Mouse (Mus musculus) kidney, adult 2 months (tissue): ENCODE data around the gene Synm. TPM values are rescaled to one million over a fixed set of nuclear protein-coding genes. Genes with fewer than 3 reads are reported as not detected.

Experiments
- DNase-seq: peaks from one replicate; pipeline ENCODE4 v3.0.0; 2021
- H3K27ac ChIP-seq: fragments of 200-500 bp; 2 replicates; pipeline ENCODE4 v1.5.1; 2012; ENCODE audit warnings: low read depth, low read length, control low read depth, inconsistent platforms; ENCODE audit not compliant: insufficient read depth
- H3K27me3 ChIP-seq: fragments of 200-500 bp; replicated peaks from 2 replicates; pipeline ENCODE4 v1.6.1; 2012; ENCODE audit warnings: mild to moderate bottlenecking, moderate library complexity, low read length, inconsistent platforms; ENCODE audit not compliant: control insufficient read depth, insufficient read depth
- H3K36me3 ChIP-seq: fragments of 200-500 bp; 2 replicates; pipeline ENCODE4 v1.6.1; 2012; ENCODE audit warnings: mild to moderate bottlenecking, moderate library complexity, low read length, inconsistent platforms; ENCODE audit not compliant: control insufficient read depth, insufficient read depth
- H3K4me1 ChIP-seq: fragments of 200-500 bp; 2 replicates; pipeline ENCODE4 v1.6.1; 2011; ENCODE audit warnings: low read length; ENCODE audit not compliant: control insufficient read depth, insufficient read depth
- H3K4me3 ChIP-seq: fragments of 200-500 bp; 2 replicates; pipeline ENCODE4 v1.5.1; 2011; ENCODE audit warnings: mild to moderate bottlenecking, low read depth, low read length, control low read depth; ENCODE audit not compliant: insufficient read depth
- CTCF ChIP-seq: fragments of 200-500 bp; conservative IDR thresholded peaks from 2 replicates; pipeline ENCODE4 v1.5.1; 2011; ENCODE audit warnings: low read depth, mild to moderate bottlenecking, control low read depth, low read length, moderate library complexity, mixed read lengths; ENCODE audit not compliant: insufficient read depth, insufficient read length
- POLR2A ChIP-seq: fragments of 200-500 bp; IDR thresholded peaks from one replicate; pipeline ENCODE4 v1.6.1; 2011; ENCODE audit warnings: low read depth, low read length, control low read depth
- WGBS: fragments of 180-500 bp; shearing (Covaris S2); methylation state at CpG from one replicate; pipeline ENCODE4 v1.1.7; 2018; 5-methylcytosine and 5-hydroxymethylcytosine counted together
- polyA plus RNA-seq: library from polyadenylated mRNA; depleted of rRNA; stranded (reverse); fragments of >200 nt; gene quantifications from 2 replicates; pipeline ENCODE4 v1.2.3, GENCODE M21; 2012

Gene Synm
- polyA plus RNA-seq, 1 experiment: 1.1 TPM

- no peak overlapping the region for H3K27ac ChIP-seq
- no peak overlapping the region for H3K4me3 ChIP-seq
- no peaks in the 10 kb centered on the region for H3K36me3 ChIP-seq
- no peaks in the 10 kb centered on the region for H3K27me3 ChIP-seq
- no peaks in the 10 kb centered on the region for H3K4me1 ChIP-seq
- TF ChIP-seq CTCF (no peak), POLR2A (no peak)
- WGBS: 81% methylated on average over 4 of the region's 4 CpGs
- no peak for DNase-seq
Measured at GRCm38 (mm10) chr7:67749441-67750239, 9.9 kb downstream of the Synm start.

- 81% methylated on average over 4 of the region's 4 CpGs for WGBS
- no peak for TF ChIP-seq POLR2A
- no peak for TF ChIP-seq CTCF
- H3K4me1 ChIP-seq: no peaks in the 10 kb centered on the region
- H3K27me3 ChIP-seq: no peaks in the 10 kb centered on the region
- no peak overlapping the region for H3K4me3 ChIP-seq
- H3K27ac ChIP-seq: no peak overlapping the region
- no peaks in the 10 kb centered on the region for H3K36me3 ChIP-seq
- DNase-seq: no peak
Measured at GRCm38 (mm10) chr7:67747731-67748305, 11.7 kb downstream of the Synm start.

GRCm38 (mm10) chr7:67741706-67742105 is 17.8 kb downstream of the Synm start:
- TF ChIP-seq POLR2A: no peak
- TF ChIP-seq CTCF: no peak
- H3K4me3 ChIP-seq: no peak overlapping the region
- no peak for DNase-seq
- no peaks in the 10 kb centered on the region for H3K27me3 ChIP-seq
- H3K36me3 ChIP-seq: no peaks in the 10 kb centered on the region
- H3K27ac ChIP-seq: no peak overlapping the region
- H3K4me1 ChIP-seq: no peaks in the 10 kb centered on the region
- WGBS: 74% methylated on average over 7 of the region's 7 CpGs

GRCm38 (mm10) chr7:67740796-67741195 is 18.7 kb downstream of the Synm start:
- TF ChIP-seq CTCF (no peak), POLR2A (no peak)
- H3K4me1 ChIP-seq: no peaks in the 10 kb centered on the region
- no peak overlapping the region for H3K27ac ChIP-seq
- 65% methylated on average over 5 of the region's 5 CpGs for WGBS
- H3K36me3 ChIP-seq: no peaks in the 10 kb centered on the region
- no peak for DNase-seq
- H3K27me3 ChIP-seq: no peaks in the 10 kb centered on the region
- H3K4me3 ChIP-seq: no peak overlapping the region

- peak; percentile 29 for DNase-seq
- H3K36me3 ChIP-seq: no peaks in the 10 kb centered on the region
- H3K4me3 ChIP-seq: no peak overlapping the region
- H3K27me3 ChIP-seq: no peaks in the 10 kb centered on the region
- 84% methylated on average over 4 of the region's 4 CpGs for WGBS
- H3K27ac ChIP-seq: no peak overlapping the region
- no peak for TF ChIP-seq CTCF
- no peak for TF ChIP-seq POLR2A
- H3K4me1 ChIP-seq: no peaks in the 10 kb centered on the region
Measured at GRCm38 (mm10) chr7:67740382-67740781, 19.2 kb downstream of the Synm start.

DNA sequence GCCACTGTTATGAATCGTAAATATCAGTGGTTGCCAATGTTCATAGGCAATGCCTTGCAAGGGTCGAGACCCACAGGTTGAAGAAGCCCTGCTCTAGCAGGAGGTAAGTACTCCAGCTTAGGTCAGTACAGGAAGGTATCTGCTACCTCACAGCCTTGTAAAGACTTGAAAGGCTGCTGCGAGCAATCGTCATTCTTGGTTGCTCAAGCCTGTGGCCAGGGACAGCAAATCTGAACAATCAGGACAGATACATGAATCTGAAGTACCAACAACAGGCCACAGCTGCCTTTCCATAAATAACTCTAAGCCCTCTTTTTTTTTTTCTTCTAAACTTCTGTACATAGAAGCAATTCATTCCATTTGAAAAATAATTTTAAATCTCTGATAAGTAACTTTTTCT is 27.3 kb downstream of the Synm start:
- TF ChIP-seq POLR2A (no peak), CTCF (no peak)
- no peak overlapping the region for H3K27ac ChIP-seq
- no peaks in the 10 kb centered on the region for H3K27me3 ChIP-seq
- DNase-seq: no peak
- WGBS: 64% methylated on average over 4 of the region's 4 CpGs
- H3K4me1 ChIP-seq: no peaks in the 10 kb centered on the region
- H3K36me3 ChIP-seq: no peaks in the 10 kb centered on the region; the same call in 1 of the 2 replicates
- no peak overlapping the region for H3K4me3 ChIP-seq

DNA sequence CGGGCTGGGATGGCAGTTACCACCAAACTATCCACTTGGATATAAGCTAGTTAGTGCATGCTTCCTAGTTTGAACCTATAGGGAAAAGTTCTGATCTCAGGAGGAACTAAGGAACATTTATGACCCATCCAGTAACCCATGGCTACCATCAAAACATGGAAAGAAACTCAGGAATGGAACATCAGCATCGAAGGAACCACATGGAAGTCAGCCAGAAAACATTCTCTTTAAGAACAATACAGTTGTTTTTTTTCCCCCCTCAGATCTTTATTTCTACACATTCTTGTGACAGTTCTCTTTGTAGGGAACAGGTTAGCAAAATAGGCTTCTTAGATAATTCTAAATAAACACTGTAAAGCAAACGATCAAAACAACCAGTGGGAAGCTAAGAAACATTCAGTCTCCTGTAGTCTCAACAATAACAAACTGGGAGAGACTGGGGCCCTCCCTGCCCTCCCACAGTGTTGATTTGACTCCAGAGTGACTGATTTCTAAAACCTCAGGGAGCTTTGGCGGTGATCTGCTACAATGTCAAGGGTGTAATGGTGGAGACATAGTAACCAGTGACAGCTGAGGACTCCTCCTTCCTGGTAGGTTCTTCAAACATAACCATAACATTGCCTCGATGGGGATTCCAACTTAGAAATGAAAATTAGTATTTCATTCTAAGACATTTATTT is 29.0 kb downstream of the Synm start:
- Histone ChIP-seq H3K36me3 (no peaks in the 10 kb centered on the region; the same call in 1 of the 2 replicates), H3K4me3 (no peak overlapping the region), H3K27me3 (no peaks in the 10 kb centered on the region), H3K4me1 (no peaks in the 10 kb centered on the region), H3K27ac (no peak overlapping the region)
- DNase-seq: no peak
- 59% methylated on average over 5 of the region's 5 CpGs for WGBS
- no peak for TF ChIP-seq POLR2A
